Mouse (Mus musculus) testis, adult 2 months (tissue): ENCODE results near the gene Nme4. TPM values are rescaled to one million over a fixed set of nuclear protein-coding genes. Genes with fewer than 3 reads are reported as not detected.
"Not testable (repeated sequence)": the region's sequence is repeated elsewhere in the genome, so short reads cannot be mapped to it uniquely, and the experiment has no call there.

Experiments used
- H3K27ac ChIP-seq: fragments of 200-500 bp; 2 replicates; pipeline ENCODE4 v1.5.1; 2012; ENCODE audit warnings: low read depth, low read length; ENCODE audit not compliant: control insufficient read depth, insufficient read depth
- H3K27me3 ChIP-seq: fragments of 200-500 bp; 2 replicates; pipeline ENCODE4 v1.6.1; 2012; ENCODE audit warnings: mild to moderate bottlenecking, low read length, moderate library complexity; ENCODE audit not compliant: control insufficient read depth, insufficient read depth
- H3K36me3 ChIP-seq: fragments of 200-500 bp; 2 replicates; pipeline ENCODE4 v1.6.1; 2012; ENCODE audit warnings: mild to moderate bottlenecking, low read length; ENCODE audit not compliant: control insufficient read depth, insufficient read depth
- H3K4me1 ChIP-seq: fragments of 200-500 bp; 2 replicates; pipeline ENCODE4 v1.6.1; 2012; ENCODE audit warnings: low read length; ENCODE audit not compliant: control insufficient read depth, insufficient read depth
- H3K4me3 ChIP-seq: fragments of 200-500 bp; 2 replicates; pipeline ENCODE4 v1.5.1; 2012; ENCODE audit warnings: low read depth, mild to moderate bottlenecking, low read length, moderate library complexity, mixed read lengths; ENCODE audit not compliant: control insufficient read depth
- CTCF ChIP-seq: fragments of 200-500 bp; IDR thresholded peaks from 2 replicates; pipeline ENCODE4 v1.5.1; 2012; ENCODE audit warnings: low read depth, mild to moderate bottlenecking, inconsistent platforms, low read length, moderate library complexity; ENCODE audit not compliant: control insufficient read depth, insufficient read depth, insufficient replicate concordance
- POLR2A ChIP-seq: fragments of 200-500 bp; IDR thresholded peaks from 2 replicates; pipeline ENCODE4 v1.6.1; 2012; ENCODE audit warnings: low read depth, mild to moderate bottlenecking, inconsistent platforms, low read length, moderate library complexity; ENCODE audit not compliant: control insufficient read depth
- polyA plus RNA-seq: library from polyadenylated mRNA; depleted of rRNA; stranded (reverse); fragments of >200 nt; gene quantifications from 2 replicates; pipeline ENCODE4 v1.2.3, GENCODE M21; 2012

Gene Nme4
- polyA plus RNA-seq, 1 experiment = 5.4 TPM

DNA sequence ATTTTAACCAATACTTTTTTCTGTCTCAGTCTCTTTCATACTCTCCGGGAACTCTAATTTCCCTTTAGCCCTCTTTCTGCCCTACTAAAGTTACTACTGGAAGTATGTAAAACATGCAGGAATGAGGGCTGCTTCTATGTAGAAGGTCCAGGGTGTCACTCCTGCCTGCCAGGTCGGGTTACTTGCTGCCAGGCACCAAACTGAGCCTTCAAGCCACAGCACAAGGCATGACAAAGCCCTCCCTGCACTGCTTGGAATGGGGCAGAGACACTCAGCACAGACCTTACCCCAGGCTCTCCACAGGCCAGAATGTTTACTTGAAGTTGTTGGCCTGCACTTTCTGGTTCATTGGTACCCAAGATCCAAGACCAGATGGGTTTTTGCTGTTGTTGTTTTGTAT is 4.8 kb upstream of the Nme4 start:
- Histone ChIP-seq H3K36me3 (no peaks in the 10 kb centered on the region), H3K4me3 (no peak overlapping the region), H3K4me1 (peaks cover 3% of the 10 kb centered on the region), H3K27me3 (no peaks in the 10 kb centered on the region), H3K27ac (no peak overlapping the region)
- TF ChIP-seq POLR2A (no peak), CTCF (no peak)

- H3K4me1 ChIP-seq, H3K27me3 ChIP-seq, H3K36me3 ChIP-seq, H3K4me3 ChIP-seq, H3K27ac ChIP-seq: not testable (repeated sequence)
Observed at GRCm38 (mm10) chr17:26099316-26099715, 3.9 kb upstream of the Nme4 start.

DNA sequence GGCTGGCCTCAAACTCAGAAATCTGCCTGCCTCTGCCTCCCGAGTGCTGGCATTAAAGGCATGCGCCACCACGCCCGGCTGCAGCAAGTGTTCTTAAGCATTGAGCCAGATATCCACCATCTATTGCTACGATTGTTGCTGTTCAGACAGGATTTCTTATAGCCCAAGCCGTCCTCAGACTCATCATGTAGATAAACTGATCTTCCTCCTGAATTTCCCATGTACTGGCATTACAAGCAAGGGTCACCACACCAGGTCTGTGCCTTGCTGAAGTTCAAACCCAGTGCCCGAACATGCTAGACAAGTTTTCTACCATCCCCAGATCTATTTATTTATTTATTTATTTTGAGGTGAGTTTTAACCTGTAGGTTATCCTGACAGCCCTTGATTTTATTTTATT is 3.1 kb upstream of the Nme4 start:
- Histone ChIP-seq H3K27ac (no peak overlapping the region), H3K36me3 (no peaks in the 10 kb centered on the region), H3K4me3 (no peak overlapping the region), H3K27me3 (no peaks in the 10 kb centered on the region), H3K4me1 (peaks cover 5% of the 10 kb centered on the region)
- TF ChIP-seq CTCF = no peak
- no peak for TF ChIP-seq POLR2A

DNA sequence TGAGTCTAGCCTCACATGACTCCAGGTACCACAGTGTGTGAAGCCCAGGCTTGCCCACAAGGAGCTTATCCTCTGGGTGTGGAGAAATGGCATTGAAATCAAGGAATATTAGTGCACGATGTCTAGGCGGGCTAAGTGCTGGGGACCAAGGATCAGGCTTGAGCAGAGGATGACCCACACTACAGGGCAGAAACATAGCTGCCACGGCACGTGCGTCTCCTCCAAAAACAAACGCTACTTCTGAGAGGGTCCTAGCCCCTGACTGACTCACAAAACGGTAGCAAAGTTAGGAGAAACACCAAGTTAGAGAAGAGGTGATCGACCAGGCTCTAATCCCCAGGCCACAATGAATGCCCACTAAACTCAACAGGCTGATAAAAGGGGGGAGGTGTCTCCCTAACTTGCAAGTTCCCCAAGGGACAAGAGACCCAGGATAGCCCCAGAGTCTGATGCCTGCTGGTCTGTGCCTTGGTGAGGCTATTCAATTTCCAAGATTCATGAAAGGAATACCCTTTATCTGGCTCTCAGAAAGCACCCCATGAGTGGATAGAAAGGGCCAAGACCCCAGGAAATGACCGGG is 781 bp downstream of the Nme4 start:
- H3K27ac ChIP-seq = no peak overlapping the region
- TF ChIP-seq CTCF = no peak
- TF ChIP-seq POLR2A = no peak
- peaks cover 9% of the 10 kb centered on the region for H3K4me1 ChIP-seq
- no peaks in the 10 kb centered on the region for H3K36me3 ChIP-seq
- no peak overlapping the region for H3K4me3 ChIP-seq
- no peaks in the 10 kb centered on the region for H3K27me3 ChIP-seq

- Histone ChIP-seq H3K4me1 (peaks cover 4% of the 10 kb centered on the region), H3K36me3 (no peaks in the 10 kb centered on the region), H3K27me3 (no peaks in the 10 kb centered on the region), H3K27ac (peak within 1 kb of the TSS; percentile 51), H3K4me3 (peak within 1 kb of the TSS; percentile 73)
- TF ChIP-seq POLR2A (peak; percentile 41; the same call in 1 of the 2 replicates), CTCF (peak; percentile 57; the same call in 1 of the 2 replicates)
Observed at GRCm38 (mm10) chr17:26089905-26090632, 5.3 kb downstream of the Nme4 start, which contains the start of gene Decr2. TSS of gene Decr2 (minus strand) at chr17:26090337.

- Histone ChIP-seq H3K36me3 (no peaks in the 10 kb centered on the region), H3K27ac (no peak overlapping the region), H3K27me3 (no peaks in the 10 kb centered on the region), H3K4me3 (peak overlapping the region; percentile 67), H3K4me1 (peaks cover 3% of the 10 kb centered on the region; the same call in 1 of the 2 replicates)
- no peak; the same call in 1 of the 2 replicates for TF ChIP-seq POLR2A
- TF ChIP-seq CTCF = no peak
Observed at GRCm38 (mm10) chr17:26087059-26087564, 8.3 kb downstream of the Nme4 start.

DNA sequence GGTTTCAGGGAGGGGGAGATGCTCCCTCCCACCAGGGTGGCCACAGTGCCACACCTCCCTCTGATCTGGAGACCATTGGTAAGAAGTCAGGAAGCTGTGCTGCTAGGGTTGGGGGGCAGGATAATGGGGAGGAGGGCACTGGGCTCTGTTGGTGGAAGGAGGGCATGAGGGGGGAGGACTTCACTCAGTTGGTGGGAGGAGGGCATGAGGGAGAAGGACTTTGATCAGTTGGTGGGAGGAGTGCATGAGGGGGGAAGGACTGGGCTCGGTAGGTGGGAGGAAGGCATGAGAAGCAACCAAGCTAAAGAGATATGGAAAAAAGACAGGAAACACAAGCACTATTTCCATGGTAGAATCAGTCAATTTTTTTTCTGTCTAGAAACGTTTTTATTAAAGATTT is 14.5 kb downstream of the Nme4 start:
- Histone ChIP-seq H3K27ac (no peak overlapping the region), H3K27me3 (no peaks in the 10 kb centered on the region), H3K36me3 (no peaks in the 10 kb centered on the region), H3K4me1 (peaks cover 2% of the 10 kb centered on the region; the same call in 1 of the 2 replicates), H3K4me3 (no peak overlapping the region)
- TF ChIP-seq POLR2A = no peak
